ENCODE assay signal across 17 mouse cellular contexts in genomic region chr6:139751022-139751421, GRCm38 (mm10).
"Had no signal": no experiment of that assay in that cellular context is flagged by ENCODE, and none has a peak within 500 bp of the region (broad histone marks: within the 10 kb centered on the region; RNA-seq: fewer than 3 reads in every experiment).

No protein-coding gene starts in this region.

- H3K36me3 ChIP-seq: kidney, embryonic 15.5 days; limb, embryonic 10.5 days; limb, embryonic 13.5 days; liver, embryonic 12.5 days; liver, embryonic 15.5 days had no signal

- H3K27me3 ChIP-seq: kidney, embryonic 15.5 days; limb, embryonic 13.5 days; liver, embryonic 12.5 days; liver, embryonic 15.5 days had no signal

- H3K4me3 ChIP-seq: kidney, embryonic 15.5 days; limb, embryonic 10.5 days; limb, embryonic 13.5 days; liver, embryonic 12.5 days; liver, embryonic 15.5 days had no signal

- ATAC-seq: liver, embryonic 12.5 days; lung, postnatal 0 days had no signal

- H3K9ac ChIP-seq: kidney, embryonic 15.5 days; limb, embryonic 13.5 days; liver, embryonic 12.5 days; liver, embryonic 15.5 days had no signal

- H3K9me3 ChIP-seq: kidney, embryonic 15.5 days; limb, embryonic 10.5 days; limb, embryonic 13.5 days; liver, embryonic 12.5 days; liver, embryonic 15.5 days had no signal

- H3K4me1 ChIP-seq: kidney, embryonic 15.5 days; limb, embryonic 10.5 days; limb, embryonic 13.5 days; liver, embryonic 12.5 days; liver, embryonic 15.5 days had no signal

- H3K4me2 ChIP-seq: kidney, embryonic 15.5 days; limb, embryonic 13.5 days; liver, embryonic 12.5 days; liver, embryonic 15.5 days; midbrain, embryonic 11.5 days had no signal

- H3K27ac ChIP-seq: kidney, embryonic 15.5 days; limb, embryonic 10.5 days; limb, embryonic 13.5 days; liver, embryonic 12.5 days; liver, embryonic 15.5 days had no signal

- DNase-seq: kidney, adult 8-10 months; kidney, postnatal 10 days; kidney, postnatal 36 days; layer of hippocampus, postnatal 36 days; liver; lung, adult 18-20 months; lung, postnatal 4 days; midbrain, embryonic 14.5 days; thymus, adult 18-20 months; thymus, postnatal 36 days had no signal
